Mouse (Mus musculus) erythroblast, adult 5-6 weeks (primary cell): ENCODE measurements around the gene Hist1h2bq. TPM values are rescaled to one million over a fixed set of nuclear protein-coding genes. Genes with fewer than 3 reads are reported as not detected.
A peak's percentile ranks its signal among the peaks of the same experiment; 100 is the strongest.
"Not testable (repeated sequence)": the region's sequence is repeated elsewhere in the genome, so short reads cannot be mapped to it uniquely, and the experiment has no call there.

Source experiments
- ATAC-seq: replicated peaks from 2 replicates; pipeline ENCODE4 v1.8.0; 2016; ENCODE audit warnings: moderate number of reproducible peaks, mild to moderate bottlenecking, moderate TSS enrichment, inconsistent platforms; ENCODE audit not compliant: poor library complexity, low FRiP score, severe bottlenecking
- total RNA-seq, 2 experiments: library from RNA; stranded (forward) in 1 of 2; stranded (reverse) in 1 of 2; fragments of 150-400 nt in 1 of 2; fragments of 200-764, 138-1000 nt in 1 of 2; gene quantifications; 2 replicates each; pipeline versions ENCODE4 v1.2.3 to v1.2.4; 2015 to 2017; ENCODE audit warnings: low replicate concordance in 2 of 2

Hist1h2bq gene
- total RNA-seq (2015; ENCODE audit: low replicate concordance): 197 and 261 TPM in 2 replicates
- 24.3 and 156 TPM in 2 replicates for total RNA-seq (2017; ENCODE audit: low replicate concordance)

- ATAC-seq: peak; percentile 88
Measured at GRCm38 (mm10) chr13:21810073-21810472, at the start of gene Hist1h2bq, which contains the start of gene Hist1h2ao. TSS of gene Hist1h2bq (minus strand) at chr13:21810197. TSS of gene Hist1h2ao (plus strand) at chr13:21810465.

- peak; percentile 51; the same call in 1 of the 2 replicates for ATAC-seq
Measured at GRCm38 (mm10) chr13:21855698-21856162, 45.7 kb upstream of the Hist1h2bq start.

GRCm38 (mm10) chr13:21855146-21855545 is 45.1 kb upstream of the Hist1h2bq start:
- no peak for ATAC-seq

GRCm38 (mm10) chr13:21852215-21852945 is 42.4 kb upstream of the Hist1h2bq start:
- ATAC-seq: no peak

- ATAC-seq: not testable (repeated sequence)
Measured at GRCm38 (mm10) chr13:21850696-21851095, 40.7 kb upstream of the Hist1h2bq start.

- no peak for ATAC-seq
Measured at GRCm38 (mm10) chr13:21847883-21848282, 37.9 kb upstream of the Hist1h2bq start.

- peak; percentile 83 for ATAC-seq
Measured at GRCm38 (mm10) chr13:21846356-21846755, 36.4 kb upstream of the Hist1h2bq start.

GRCm38 (mm10) chr13:21840508-21840907 is 30.5 kb upstream of the Hist1h2bq start:
- peak; percentile 88 for ATAC-seq

- ATAC-seq: peak; percentile 83
Measured at GRCm38 (mm10) chr13:21833461-21833860, 23.5 kb upstream of the Hist1h2bq start, which contains the start of the genes Hist1h2ap and Hist1h2br. TSS of gene Hist1h2ap (minus strand) at chr13:21833507. TSS of gene Hist1h2br (plus strand) at chr13:21833743.

GRCm38 (mm10) chr13:21831418-21832394 is 21.7 kb upstream of the Hist1h2bq start, which contains the start of gene Hist1h4n:
TSS of gene Hist1h4n (minus strand) at chr13:21832196.
- ATAC-seq: peak; percentile 62

- no peak for ATAC-seq
Measured at GRCm38 (mm10) chr13:21830344-21830743, 20.3 kb upstream of the Hist1h2bq start.

GRCm38 (mm10) chr13:21828511-21828910 is 18.5 kb upstream of the Hist1h2bq start:
- ATAC-seq: no peak

- ATAC-seq: peak; percentile 78
Measured at GRCm38 (mm10) chr13:21820082-21820890, 10.3 kb upstream of the Hist1h2bq start.

GRCm38 (mm10) chr13:21812092-21812491 is 2.1 kb upstream of the Hist1h2bq start:
- ATAC-seq: peak; percentile 60

GRCm38 (mm10) chr13:21811539-21811938 is 1.5 kb upstream of the Hist1h2bq start, which contains the start of gene Hist1h4m:
TSS of gene Hist1h4m (plus strand) at chr13:21811746.
- peak; percentile 66 for ATAC-seq

- ATAC-seq: peak; percentile 49
Measured at GRCm38 (mm10) chr13:21811074-21811473, 1.1 kb upstream of the Hist1h2bq start.

GRCm38 (mm10) chr13:21803058-21803457 is 6.9 kb downstream of the Hist1h2bq start:
- peak; percentile 87 for ATAC-seq

GRCm38 (mm10) chr13:21797163-21797562 is 12.8 kb downstream of the Hist1h2bq start:
- ATAC-seq: peak; percentile 84

- ATAC-seq: no peak
Measured at GRCm38 (mm10) chr13:21795584-21795983, 14.4 kb downstream of the Hist1h2bq start.
